Mouse (Mus musculus) gastrocnemius, postnatal 25 days (tissue): Measurements from ENCODE around the gene Ift88. TPM values are rescaled to one million over a fixed set of nuclear protein-coding genes. Genes with fewer than 3 reads are reported as not detected.
A peak's percentile ranks its signal among the peaks of the same experiment; 100 is the strongest.

Source experiments
- DNase-seq: peaks from one replicate; pipeline ENCODE4 v3.0.0; 2022
- total RNA-seq, 2 experiments: library from RNA; stranded (reverse); gene quantifications; 1 replicate in 1 of 2; 2 replicates in 1 of 2; pipeline ENCODE4 v1.2.3; 2021

The Ift88 gene
- total RNA-seq, 2 experiments from 2014 or later: 2.5 to 2.8 TPM

DNA sequence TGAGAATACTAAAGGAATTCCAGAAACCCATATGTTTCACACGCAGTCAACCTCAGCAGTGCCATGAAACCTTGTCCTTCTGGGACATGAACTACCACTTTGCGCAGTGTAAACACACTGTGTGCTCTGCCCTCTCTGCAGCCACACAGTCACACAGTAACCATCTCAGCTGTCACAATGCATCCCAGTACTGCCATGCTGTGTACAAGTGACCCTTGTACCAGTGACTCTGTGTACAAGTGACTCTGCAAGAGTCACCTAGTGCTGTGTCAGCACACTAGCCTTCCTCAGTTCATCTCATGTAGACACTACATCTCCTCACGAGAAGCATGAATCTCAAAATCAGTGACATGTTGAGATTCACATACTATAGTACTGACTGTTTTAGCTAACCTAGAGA is 108.7 kb downstream of the Ift88 start:
- DNase-seq: no peak

GRCm38 (mm10) chr14:57533214-57533613 is 109.4 kb downstream of the Ift88 start:
- peak; percentile 33 for DNase-seq

DNA sequence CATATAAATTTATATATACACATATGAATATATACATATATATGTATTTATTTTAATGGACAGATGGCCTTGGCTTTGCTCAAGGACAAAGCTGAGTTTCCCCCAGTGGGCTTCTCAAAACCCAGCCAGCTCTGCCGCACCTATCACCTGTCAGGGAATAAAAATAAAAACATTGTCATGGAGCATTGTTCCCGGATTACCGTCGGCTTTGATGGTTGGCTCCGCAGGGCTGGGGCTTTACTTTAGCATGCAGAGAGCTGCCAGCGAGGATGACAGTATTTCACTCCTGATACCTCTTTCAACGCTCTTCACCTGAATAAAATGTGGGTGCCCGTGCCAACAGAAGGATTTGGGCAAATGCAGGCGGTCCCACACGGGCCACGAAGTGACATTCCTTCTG is 110.0 kb downstream of the Ift88 start:
- no peak for DNase-seq

DNA sequence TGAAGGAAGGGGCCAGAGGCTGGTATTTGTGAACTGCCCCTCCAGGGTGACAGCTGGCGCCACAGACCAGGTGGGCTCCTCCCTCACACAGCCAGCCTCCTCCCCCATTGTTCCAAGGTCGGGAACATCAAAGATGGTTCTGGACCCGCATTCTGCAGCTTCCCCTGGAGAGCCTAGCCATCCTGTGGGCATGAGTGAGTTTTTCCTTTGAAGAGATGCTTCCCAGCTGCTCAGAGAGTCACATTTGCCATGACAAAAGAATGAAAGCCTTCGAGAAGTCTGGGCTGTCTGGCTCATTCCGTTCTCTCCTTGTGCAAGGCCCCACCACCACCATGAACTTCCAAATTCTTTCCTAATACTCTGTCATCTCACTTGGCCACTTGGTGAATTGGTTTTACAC is 110.5 kb downstream of the Ift88 start:
- DNase-seq: no peak

DNA sequence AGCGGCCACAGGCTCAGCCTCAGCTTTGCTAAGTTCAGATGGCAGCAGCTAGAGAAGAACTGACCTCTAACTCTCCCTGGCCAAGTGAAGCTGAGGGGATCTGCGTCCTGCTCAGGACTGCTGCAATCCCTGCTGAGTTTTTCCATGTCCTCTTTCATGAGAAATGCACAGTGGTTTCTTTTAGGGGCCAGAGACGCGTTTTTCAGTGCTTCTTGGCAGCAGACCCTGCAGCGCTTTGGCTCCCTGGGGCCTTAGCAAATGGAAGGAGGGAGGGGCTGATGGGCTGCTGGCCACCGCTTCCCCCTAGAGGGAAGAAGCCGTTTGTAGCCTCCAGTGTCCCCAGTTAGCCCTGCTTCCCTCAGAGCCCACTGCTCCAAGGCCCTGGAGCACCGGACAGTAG is 111.1 kb downstream of the Ift88 start:
- DNase-seq: peak; percentile 76

GRCm38 (mm10) chr14:57535646-57536045 is 111.8 kb downstream of the Ift88 start:
- DNase-seq: no peak

GRCm38 (mm10) chr14:57536820-57537219 is 113.0 kb downstream of the Ift88 start:
- DNase-seq: no peak

DNA sequence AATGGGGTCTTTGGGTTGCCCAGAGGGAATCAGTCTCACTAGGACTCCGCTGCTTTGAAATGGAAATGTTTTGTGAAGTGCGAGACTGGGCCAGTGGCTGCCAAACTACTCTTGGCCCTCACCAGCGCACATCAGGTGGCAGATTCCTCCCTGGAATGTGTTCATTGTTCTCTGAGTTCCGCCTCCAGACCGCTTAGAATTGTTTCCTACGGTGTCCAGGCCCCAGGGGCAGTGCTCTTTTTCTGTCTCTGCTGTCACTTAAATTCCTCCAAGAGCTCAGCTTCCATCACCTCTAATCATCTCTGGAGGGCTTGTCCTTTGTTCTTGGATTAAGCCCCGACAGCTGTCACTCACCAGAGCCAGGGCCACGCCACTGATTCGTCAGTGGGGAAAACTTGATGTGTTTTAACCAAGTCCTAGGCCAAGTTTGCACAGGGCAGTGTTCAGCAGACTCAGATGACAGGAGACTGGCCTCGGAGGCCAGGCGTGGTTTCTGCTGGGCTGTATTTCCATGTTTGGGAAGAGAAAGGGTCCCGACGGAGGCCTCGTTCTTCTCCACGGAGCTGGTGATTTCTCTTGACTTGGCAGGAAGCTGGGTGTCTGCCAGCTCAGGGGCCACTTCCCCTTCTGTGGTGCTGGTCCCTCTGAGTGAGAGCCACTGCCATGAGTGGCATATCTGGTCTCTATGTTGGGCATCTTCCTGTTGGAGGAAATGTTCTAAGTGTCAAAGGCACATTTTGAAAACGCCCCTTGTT is 113.6 kb downstream of the Ift88 start:
- peak; percentile 24 for DNase-seq

- no peak for DNase-seq
Measured at GRCm38 (mm10) chr14:57540683-57541082, 116.8 kb downstream of the Ift88 start.

GRCm38 (mm10) chr14:57542231-57542630 is 118.4 kb downstream of the Ift88 start:
- no peak for DNase-seq

DNA sequence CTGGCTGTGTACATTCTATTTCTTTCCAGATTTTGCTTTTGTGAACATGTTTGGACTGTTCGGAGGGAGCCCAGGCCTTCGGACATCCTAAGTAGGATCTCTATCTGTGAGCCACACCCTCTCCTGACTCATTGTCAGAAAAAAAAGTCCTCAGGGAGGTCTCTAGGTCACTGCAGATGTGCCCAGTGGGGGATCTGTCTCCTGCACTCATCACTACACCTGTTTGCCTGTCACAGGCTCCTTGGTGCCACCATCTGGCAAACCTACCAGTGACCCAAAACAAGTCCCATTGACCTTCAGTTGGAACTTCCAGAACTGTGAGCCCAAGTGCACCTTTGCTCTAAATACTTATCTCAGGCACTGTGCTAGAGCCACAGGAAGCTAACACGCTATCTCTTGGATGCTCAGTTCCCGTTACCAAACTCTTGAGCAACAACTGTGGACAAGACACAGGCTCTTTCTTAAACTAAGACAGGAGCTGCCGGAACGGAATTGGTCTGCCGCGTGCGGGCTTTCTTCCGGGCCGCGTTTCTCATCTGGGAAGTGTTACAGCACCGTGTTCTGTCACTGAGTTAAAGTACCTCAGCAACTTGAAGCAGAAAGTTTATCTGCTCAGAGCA is 119.7 kb downstream of the Ift88 start:
- DNase-seq: no peak

GRCm38 (mm10) chr14:57545526-57545925 is 121.7 kb downstream of the Ift88 start:
- no peak for DNase-seq

DNA sequence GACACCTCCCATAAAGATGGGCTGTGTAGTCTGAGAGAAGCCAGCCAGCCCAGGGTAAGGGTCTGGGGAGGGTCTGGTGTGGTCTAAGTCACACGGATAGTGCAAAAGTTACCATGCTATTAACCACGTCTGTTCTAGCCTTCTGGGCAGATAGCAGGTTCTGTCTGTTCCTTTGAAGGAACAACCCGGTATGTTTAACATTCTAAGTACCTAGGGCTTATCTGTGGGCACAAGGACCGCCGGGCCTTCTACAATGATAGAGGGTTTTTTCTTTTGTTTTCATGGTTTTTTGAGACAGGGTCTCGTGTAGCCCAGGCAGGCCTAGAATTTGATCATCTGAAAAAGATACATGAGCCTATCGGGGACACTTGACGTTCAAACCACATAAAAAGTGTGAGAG is 122.3 kb downstream of the Ift88 start:
- no peak for DNase-seq

DNA sequence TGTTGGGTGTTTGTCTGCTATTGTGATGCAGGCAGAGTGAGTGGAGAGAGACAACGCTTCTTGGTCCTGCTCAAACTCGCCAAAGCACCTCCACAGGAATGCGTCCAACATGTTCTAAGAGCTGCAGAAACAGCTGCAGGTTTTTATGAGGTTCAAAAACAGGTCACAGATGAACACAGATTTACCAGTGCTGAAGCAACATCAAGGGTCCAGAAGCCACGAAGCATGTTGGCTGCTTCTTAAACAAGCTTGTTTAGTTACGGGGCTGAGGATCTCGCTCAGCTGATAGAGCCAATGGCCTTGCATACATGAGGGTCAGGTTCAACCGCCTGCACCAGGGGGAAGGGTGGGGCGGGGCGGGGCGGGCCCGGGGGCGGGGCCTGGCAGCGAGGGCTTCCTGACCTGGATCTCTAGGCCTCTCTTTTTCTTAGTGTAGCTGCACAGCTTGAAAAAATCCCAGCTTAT is 122.7 kb downstream of the Ift88 start:
- no peak for DNase-seq

- DNase-seq: no peak
Measured at GRCm38 (mm10) chr14:57547062-57547461, 123.2 kb downstream of the Ift88 start.

GRCm38 (mm10) chr14:57552945-57553344 is 129.1 kb downstream of the Ift88 start:
- no peak for DNase-seq

- DNase-seq: no peak
Measured at GRCm38 (mm10) chr14:57554434-57554833, 130.6 kb downstream of the Ift88 start.

- DNase-seq: no peak
Measured at GRCm38 (mm10) chr14:57555471-57556070, 131.7 kb downstream of the Ift88 start.

- no peak for DNase-seq
Measured at GRCm38 (mm10) chr14:57556922-57557321, 133.1 kb downstream of the Ift88 start.

- no peak for DNase-seq
Measured at GRCm38 (mm10) chr14:57565626-57566025, 141.8 kb downstream of the Ift88 start.
